Mouse (Mus musculus) c-Kit-positive CD71-positive TER-119-positive erythroid progenitor cells, embryonic 14.5 days (primary cell): Measurements from ENCODE around the gene Btk.

Experiments
- DNase-seq: peaks from one replicate; pipeline ENCODE4 v3.0.0-alpha.2; 2013; ENCODE audit warnings: low spot score

Gene Btk

DNA sequence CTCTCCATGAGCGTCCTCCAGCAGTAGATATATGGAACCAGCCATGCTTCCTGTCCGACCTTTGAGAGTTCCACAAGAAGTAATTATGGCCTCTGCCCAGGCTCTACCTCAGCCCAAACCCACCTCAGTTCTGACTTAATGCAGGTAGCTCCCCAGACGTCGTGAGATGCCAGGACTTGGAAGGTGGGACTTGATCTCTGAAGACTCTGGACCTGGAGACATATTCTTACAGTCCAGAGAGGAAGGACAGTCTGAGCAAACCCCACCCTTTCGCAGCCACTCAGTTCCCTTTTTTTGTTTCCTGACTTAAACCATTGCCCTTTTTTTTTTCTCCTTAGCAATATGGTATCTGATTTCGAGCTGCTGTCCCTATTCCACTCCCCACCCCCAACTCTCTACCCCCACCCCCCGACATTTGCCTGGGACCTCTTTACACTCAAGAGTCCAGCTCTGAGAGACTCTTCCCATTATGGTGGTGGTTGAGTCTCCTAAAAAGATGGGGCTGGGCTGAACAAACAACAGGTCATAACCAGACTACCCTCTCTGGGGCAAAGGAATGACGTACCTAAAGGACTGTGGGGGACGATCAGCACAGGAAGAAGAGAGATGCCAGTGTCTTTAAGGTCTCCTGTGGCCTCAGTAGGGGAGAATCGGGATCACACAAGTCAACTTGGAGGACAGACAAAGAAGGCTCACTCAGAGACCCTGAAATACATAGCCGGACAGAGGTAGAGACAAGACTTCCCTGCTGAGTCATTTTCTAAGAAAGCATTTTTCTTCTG, at the start of gene Btk:
TSS of gene Btk (minus strand) at position 683 of the 782 bp plus-strand sequence.
- DNase-seq: no peak

DNA sequence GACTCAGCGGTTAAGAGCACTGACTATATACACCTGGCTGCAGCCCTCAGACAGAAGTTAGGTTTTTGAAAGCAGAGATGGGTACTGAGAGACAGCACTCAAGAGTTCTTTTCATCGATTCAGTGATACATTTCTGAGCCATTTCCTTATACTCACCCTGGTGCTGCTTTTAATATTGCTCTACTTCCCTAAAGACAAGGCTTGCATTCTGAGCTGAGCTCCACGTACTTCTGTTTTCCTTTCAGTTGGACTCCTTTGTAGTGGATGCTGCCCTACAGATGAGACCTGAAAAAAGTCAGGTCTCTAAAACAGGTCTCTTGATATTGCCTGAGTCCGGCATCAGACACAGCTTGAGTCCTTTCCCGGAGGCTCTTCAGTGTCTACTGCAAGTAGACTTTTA, 49.3 kb upstream of the Btk start:
- DNase-seq: no peak

DNA sequence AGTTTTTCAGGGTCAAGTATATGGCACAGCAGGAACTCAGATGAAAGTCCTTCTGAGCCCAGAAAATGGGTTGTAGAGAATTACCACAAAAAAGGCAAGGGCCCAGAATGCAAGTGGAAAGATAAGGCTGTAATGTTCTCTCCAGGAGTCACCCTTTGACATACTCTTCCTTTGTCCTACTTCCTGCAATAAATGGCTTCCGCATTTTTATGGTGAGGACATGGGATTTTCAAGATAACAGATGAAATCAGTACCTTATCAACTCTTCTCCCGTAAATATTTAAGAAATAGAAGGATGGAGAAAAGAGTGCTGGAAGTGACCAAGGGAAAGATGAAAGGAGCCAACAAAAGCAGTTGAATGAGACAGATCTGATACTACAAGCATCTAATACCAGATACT, 44.8 kb upstream of the Btk start:
- no peak for DNase-seq

DNA sequence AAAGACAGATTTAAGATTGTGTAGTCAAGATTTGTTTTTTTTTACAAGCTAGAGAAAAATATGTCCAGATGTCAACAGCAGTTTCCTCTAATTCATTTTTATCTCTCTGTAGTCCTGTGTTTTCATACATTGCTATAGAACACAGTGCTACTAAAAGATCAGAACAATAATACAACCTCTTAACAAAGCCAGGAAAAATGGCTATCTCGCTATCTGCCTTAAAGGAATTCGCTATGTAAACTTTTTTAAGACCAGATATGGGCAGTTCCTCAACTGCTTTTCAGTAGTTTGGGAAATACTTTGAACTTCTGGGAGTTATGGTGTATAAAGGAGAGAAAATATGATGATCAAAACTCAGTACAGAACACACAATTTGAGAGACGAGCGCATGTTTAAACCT, 40.0 kb upstream of the Btk start:
- no peak for DNase-seq

DNA sequence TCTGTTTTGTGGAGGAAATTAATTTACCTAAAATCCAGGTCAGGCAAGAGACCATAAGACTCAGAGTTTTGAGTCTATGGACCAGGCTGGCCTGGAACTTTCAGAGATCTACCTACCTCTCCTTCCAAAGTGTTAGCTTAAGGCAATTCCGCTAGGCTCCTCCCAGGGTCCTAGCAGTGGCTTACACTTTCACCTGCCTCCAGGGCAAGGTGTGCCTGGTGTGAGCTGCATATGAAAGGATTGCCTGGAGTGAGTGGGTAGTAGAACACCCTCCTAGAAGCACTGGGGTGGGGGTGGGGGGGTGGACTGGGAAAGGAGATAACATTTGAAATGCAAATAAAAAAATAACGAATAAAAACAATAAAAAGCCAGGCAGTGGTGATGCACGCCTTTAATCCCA, 38.3 kb upstream of the Btk start:
- DNase-seq: no peak

DNA sequence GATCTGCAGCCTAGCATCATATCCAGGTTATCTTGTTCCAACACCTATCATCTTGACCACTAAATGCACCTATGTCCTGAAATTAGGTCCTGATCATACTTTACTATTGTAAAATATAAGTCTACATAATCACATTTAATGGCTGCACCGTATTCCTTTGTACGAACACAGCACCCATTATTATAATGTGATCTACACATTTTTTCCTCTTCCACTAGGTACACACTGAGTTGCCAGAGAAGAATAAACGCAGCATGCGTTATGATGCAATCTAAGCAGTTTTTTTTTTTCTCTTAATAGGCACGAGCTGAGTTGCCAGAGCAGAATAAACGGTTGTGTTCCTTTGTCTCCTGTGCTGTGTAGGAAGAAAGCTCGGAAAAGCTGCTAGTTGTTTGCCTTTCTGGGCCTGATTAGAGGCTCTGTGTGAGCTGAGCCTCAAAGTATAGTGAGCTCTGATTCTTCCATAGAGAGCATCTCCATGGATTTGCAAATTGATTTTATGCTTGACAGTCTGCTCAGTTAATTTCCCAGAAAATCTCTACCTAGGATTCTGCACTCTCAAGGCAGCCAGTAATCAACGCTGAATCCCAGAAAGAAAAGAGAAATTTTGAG, 37.0 kb upstream of the Btk start:
- DNase-seq: no peak

DNA sequence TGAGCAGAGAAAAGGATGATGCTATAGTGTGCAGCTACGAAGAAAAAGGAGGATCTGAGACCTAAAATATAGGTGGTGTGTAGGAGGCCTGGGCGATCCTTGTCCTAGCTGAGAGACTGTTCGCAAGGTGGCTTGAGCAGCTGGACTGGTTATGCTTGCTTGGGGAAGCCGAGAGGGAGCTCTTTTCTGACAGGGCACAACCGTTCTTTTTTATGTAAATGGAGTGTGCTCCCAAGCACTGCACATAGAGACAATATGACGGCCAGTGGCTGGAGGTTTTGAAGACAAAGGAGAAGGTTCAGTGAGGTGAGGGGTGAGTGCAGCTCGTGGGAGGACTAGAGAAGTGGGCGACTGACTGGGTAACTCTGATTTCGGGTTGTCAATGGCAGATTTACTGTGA, 36.3 kb upstream of the Btk start:
- no peak for DNase-seq

DNA sequence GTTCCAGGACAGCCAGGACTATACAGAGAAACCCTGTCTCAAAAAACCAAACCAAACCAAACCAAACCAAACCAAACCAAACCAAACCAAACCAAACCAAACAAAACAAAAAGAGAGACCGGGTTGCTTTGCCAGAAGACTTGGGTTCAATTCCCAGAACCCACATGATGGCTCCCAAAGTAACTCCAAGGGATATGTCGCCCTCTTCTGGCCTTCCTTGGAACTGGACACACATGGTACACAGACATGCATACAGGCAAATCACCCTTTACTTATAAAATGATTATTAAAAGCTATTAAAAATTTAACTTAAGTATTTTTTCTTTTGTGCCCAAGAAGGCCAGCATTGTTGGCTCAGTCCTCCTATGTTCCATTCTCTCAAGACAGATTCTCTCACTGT, 30.9 kb upstream of the Btk start:
- DNase-seq: no peak

DNA sequence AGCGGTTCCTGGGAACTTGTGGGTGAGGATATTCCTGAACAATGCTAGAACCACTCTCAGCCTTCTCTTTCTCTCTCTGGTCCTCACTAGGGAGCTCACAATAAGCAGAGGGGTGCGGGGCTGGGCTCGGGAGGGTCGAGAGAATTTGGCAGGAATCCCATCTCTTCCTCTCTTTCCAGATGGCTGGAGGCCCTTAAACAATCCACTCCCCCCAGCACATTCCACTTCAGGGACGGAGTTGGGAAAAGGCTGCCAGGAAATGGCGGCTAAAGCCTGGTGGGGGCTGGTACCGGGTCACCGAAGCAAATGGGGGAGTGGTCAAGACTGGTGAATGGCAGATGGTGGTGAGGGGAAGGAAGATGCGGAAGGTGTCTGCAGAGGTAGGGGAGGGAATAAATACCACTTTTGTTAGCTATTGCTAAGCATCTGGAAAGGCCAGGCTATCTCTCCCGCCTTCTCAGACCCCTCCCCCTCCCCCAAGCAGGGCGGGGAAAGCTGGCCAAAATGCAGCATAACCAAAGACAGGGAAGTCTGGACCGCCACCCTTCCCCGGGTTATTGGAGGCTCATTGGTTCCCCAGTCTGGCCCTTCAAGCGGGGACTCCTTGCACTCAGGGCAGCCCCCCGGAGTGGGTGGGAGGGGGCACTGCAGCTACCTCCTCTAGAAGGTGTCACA, 29.1 kb upstream of the Btk start:
- DNase-seq: no peak

DNA sequence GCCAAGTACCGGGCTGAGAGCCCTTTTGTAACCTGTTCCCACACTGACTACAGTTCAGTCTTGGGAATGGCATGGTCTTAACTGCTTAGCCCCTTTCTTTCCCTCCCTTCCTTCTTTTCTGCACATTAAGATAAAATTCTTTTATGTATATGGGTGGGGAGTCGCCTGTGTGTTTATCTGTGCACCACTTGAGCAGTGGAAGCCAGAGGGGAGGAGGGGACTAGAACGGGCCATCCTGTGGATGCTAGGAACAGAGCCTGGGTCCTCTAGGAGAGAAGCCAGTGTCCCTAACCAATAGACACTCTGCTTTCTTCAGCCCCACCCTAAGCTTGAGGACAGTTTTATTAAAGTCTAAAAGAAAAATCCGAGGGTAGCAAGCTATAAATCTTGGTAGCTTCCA, 27.6 kb upstream of the Btk start:
- DNase-seq: no peak

DNA sequence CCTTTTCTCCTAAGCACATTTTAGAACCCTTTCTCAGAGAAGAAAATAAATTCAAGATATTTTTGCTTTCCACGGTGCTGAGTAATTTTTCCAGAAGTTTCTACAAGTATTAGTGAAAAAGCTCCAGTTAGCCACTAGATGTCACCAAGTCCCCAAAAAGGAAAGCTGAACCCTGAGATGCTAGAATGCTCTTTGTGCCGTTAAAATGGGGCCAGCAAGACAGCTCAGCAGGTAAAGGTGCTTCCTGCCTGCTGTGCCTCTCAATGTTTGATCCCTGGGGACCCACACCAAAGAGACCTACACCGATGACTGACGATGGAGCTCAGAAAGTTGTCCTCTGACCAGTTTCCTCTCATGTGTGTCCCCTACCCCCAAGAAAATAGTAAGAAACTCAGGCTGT, 26.1 kb upstream of the Btk start:
- no peak for DNase-seq

DNA sequence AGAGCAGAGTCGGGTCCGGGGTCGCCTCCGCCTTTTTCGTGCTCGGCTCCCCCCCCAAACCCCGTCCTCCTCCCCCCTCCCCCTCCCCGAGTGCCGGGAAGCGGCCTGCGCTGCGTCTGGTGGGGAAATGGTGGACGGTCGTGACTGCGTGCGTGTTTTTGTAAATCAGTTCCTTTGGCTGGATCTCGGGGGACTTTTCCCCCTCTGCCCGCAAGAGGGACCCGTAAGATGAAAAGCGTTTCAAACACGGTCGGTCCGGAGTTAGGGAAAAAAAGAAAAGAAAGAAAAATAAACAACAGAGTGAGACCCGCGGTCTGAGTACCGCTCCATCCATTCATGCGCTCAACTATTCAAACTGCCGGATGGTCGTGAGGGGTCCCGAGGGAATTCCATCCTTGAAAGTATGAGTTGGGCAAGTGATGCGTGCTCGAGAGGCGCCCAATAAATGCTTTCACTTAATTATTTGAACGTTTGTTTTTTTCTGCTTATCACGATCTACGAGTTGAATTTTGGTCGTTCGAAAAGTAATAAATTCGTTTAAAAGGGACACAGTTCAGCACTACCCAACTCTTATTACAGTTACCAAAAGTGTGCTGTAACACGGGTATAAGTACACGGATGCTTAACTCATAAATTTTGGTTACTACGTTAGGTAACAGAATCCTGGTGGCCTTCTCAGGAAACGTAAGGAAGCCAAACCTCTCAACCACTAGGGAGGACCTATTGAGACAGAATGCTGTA, 18.2 kb upstream of the Btk start:
- no peak for DNase-seq

DNA sequence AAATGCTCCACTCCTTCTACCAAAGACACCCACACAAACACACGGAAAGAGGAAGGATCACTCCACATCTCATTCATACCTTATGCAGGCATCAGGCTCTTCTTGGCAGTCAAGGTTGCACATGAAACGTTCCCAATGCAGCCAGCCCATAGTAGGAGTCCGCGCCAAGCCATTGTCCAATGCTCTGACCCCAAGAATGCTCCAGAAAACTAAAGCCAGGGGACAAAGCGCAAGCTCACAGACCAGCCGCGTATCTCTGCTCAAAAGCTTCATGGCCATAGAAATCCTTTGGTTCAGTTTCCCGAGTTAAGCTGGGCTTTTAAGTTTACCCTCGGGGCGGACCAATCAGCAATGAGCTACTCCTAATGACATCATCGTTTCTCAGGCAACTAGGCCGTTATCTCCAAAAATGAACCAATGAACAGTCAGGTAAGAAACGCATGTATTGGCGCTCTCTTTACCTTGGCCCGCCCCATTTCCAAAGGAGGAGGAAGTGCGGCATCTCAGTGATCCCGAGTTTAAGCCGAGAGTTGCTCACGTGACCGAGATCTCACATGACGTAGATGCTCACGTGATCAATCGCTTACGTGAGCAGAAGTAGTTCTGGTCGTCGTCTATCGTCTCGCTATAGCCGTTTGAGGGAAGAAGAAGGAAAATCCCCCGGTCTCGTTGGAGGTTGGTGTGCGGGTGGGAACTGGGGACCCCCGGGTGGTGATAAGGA, 17.4 kb upstream of the Btk start, which contains the start of the genes Gla and Hnrnph2:
TSS of gene Gla (minus strand) at position 467 of the 721 bp plus-strand sequence.
TSS of gene Hnrnph2 (plus strand) at position 521 of the 721 bp plus-strand sequence.
- DNase-seq: peak; percentile 94

DNA sequence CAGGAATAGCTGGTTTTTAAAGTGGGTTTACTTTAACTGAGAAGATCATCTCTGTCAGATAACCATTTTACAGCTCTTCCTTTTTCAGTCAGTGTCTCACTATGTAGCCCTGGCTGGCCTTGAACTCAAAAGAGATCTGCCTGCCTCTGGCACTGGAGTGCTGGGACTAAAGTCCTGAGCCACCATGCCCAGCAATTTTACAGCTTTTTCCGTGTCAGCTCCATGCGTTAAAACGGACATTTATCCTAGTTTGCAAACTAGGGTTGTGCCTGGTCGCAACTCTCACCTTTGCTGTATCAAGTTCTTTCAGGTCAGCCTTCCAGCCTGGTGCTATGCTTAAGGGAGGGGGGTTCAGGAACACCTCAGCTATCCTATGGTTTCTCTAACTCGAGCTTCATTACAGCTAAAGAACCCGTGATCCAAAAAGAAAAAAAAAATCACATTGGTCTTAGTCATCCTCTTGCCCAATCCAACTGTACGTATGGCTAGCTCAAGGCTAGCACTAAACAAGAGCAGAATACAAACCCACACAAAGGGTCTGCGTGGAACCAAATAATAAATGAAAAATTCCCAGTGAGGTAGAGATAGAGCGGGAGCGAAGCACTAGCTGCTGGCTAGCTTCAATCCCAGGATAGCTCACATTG, 16.7 kb upstream of the Btk start:
- DNase-seq: no peak

DNA sequence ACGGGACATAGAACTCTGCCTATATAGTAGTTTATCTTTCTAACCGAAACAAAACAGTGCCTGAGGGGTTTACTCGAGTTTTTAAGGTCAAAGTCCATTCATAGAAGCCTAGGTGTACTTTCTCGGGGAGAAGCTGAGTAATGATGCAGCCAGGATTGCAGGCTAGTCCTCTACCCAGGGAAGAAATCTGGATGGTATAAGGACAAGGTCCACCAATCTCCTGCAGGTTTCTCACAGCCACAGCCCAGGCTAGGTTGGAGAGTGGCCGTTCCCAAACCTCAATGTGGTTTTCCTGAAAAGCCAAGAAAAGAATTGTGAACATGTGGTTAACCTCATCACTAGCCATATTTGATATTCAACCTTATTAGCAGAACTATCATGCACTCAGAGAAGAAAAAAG, 6.5 kb upstream of the Btk start:
- DNase-seq: no peak

DNA sequence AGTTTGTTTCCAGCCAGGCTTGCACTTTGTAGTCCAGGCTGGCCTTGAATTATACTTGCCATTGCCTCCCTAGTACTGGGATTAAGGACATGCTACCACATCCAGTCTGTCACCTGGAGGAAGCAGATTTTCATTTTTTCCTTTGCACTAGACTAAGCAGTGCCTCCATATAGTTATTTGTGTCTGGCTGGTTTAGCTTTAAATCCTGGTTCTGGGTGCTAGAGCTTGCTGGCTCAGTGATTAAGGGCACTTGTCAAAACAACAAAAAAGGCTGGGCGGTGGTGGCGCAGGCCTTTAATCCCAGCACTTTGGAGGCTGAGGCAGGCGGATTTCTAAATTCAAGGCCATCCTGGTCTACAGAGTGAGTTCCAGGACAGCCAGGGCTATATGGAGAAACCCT, 5.6 kb upstream of the Btk start:
- no peak for DNase-seq

DNA sequence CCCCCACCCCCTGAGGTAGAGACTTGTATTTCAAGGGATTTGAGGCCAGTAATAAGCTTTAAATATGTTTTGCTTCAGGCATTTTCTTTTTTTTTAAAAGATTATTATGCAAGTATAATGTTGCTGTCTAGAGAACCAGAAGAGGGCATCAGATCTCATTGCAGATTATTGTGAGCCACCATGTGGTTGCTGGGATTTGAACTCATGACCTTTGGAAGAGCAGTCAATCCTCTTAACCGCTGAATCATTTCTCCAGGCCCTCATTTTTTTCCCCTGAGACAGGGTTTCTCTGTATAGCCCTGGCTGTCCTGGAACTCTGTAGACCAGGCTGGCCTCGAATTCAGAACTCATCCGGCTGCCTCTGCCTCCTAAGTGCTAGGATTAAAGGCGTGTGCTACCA, 4.9 kb upstream of the Btk start:
- DNase-seq: no peak

DNA sequence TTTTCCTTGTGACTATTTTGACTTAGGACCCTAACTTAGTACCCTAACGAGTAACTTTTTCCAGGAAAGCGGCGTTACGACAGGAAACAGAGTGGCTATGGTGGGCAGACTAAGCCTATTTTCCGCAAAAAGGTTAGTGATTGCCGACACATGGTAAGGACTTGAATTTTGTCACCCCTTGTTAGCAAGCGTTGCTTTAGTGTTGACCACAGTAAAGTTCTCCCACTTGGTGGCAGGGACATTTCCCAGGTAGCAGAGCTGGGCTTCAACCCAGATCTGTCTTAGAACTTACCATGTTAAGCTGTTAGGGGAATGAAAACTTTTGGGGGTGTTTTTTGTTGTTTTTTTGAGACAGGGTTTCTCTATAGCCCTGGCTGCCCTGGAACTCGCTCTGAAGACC, 3.1 kb upstream of the Btk start:
- DNase-seq: no peak

DNA sequence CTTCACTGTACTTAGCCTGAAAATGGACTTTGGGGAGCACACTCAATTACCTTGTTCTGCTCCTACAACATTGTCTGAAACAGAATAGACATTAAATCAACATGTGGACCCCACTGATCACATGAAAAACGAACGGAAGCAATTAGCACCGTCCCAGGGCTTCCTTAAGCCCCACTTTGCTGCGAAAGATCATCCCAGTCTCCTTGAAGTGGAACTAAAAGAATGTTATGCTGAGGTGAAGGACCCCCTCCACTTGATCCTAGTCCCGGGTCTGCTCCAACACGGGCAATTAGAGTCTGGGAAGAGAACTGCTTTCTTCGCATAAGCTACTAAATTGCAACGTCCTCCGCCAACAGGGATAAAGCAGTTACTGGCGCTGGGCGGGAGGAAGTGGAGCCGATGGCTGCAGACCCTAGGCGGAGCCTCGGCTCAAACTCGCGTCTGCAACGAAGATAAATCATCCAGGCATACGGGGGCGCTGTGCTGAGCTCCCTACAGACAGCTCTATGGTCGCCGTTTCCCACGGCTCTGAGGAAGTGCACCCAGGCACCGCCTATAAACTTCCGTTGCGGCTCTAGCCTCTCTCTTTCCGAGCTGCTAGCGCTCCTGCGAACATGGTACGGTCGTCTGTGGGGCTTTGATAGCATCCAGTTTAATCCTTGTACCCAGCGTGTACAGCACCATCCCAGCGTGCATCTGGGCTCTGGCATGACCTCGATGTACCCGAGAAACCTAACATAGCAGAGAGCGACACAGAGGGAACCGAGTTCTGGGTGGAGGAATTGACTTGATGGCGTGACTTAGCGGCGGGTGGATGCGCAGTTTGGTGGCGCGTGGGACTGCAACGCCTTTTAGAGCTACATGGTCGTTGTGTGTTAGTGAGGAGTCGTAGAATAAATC, 2.0 kb upstream of the Btk start, which contains the start of gene Rpl36a:
TSS of gene Rpl36a (plus strand) at position 552 of the 900 bp plus-strand sequence.
- peak; percentile 87 for DNase-seq

DNA sequence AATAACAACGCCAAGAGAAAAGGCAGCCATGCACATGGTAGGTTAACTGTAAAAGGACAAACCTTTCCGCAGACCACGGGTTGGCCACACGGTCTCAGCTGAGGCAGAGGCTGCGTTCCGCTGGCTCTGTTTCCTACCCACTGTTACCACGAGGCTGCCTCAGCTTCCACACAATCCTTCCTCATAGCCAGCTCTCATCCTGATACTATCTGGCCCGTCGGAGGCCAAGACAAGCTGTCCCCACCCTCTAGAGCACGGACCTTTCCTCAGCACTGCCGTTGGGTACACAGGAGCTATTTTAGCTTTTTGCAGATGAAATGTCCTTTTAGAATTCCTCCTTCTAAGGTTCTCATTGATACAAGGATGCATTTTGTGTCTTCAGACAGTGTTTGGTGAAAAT, 1.1 kb downstream of the Btk start:
- no peak for DNase-seq
